Mouse (Mus musculus): Measurements from ENCODE around the gene Srp54c.
"Not testable (repeated sequence)": the region's sequence is repeated elsewhere in the genome, so short reads cannot be mapped to it uniquely, and the experiment has no call there.

Srp54c gene

DNA sequence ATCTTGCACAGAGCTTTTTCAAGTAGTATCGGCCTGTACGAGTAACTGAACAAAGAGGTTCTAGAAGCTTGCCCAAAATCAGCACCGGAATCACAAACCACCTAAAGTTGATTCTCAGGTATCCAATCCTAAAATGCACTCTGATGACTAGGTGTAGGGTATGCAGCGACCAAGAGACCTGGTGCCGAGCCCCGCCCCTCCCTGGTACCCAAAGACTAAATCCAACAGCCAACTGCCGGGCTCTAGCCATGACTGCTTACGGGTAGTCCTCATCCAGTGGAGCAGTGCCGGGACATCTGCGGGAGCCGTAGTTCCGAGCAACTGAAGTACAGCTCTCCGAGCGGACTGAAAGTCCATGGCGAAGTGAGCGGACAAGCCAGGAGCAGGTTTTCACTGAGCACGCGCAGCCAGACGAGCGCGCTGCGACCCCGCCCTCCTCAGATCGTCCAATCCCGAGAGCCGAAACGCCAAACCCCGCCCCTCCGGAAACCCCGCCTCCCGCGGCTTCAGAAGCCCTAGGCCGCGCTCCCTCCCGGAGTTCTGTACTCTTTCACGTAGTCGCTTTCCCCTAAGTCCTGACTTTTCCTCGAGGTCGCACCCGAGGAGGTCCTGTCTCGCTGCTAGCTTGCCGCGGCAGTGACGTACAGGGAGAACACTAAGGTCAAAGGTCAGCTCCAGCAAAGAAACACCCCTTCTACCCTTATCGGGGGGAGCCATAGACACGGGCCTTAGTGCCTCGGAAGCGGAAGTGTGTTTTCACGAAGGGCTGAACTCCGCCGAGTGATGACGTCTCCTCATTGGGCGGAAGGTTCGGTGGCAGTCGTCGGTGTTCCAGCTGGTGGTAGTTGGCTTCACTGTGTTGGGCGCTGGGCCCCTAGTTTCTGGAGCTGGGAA lies at the start of gene Srp54c:
Gene Srp54c (plus strand): TSS at position 543 of the 894 bp plus-strand sequence.
- in situ Hi-C loops (cut with MboI, MseI), result loop anchor here (5.0 kb wide), 1 partner anchor 73 kb away; the partner anchor contains the start of gene Srp54b (in 2 of the 2)

DNA sequence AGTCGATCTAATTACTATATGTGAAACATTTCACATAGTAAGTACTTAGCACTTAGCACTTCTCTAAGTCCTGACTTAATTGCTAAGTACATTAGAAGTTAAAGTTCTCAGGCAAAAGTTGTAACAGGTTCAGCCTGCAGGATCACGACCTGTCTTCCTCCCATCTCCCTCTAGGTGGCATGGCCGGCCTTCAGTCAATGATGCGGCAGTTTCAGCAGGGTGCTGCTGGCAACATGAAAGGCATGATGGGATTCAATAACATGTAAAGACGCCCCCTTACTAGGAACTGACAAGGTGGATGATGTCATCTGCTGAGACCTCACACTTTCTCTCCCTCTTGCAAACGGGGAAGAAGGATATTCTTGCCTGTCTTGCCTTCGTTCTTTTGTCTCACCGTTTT lies 42.3 kb upstream of the Srp54c start:
- in situ Hi-C loops (cut with MboI, MseI), result loop anchor here (10.0 to 25.0 kb wide), 3 partner anchors 213 to 425 kb away; no protein-coding TSS in a partner anchor

DNA sequence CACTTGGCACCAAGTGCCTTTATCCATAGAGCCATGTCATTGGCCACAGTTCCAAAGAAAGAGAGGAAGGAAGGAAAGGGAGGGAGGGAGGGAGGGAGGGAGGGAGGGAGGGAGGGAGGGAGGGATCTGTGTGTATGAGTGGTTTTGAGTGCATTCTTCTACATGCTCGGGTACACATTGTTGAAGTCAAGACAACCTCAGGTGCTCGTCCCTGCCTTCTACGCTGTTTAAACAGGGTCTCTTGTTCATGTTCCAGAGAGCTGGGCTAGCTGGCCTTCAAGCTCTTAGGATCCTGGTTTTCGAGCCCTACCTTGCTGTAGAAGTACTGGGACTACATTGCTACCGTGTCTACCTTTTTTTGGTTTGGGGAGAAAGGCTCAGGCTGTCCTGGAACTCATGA lies 40.8 kb upstream of the Srp54c start:
- in situ Hi-C loops (cut with MboI, MseI), result loop anchor here (10.0 to 25.0 kb wide), 3 partner anchors 214 to 427 kb away; no protein-coding TSS in a partner anchor

DNA sequence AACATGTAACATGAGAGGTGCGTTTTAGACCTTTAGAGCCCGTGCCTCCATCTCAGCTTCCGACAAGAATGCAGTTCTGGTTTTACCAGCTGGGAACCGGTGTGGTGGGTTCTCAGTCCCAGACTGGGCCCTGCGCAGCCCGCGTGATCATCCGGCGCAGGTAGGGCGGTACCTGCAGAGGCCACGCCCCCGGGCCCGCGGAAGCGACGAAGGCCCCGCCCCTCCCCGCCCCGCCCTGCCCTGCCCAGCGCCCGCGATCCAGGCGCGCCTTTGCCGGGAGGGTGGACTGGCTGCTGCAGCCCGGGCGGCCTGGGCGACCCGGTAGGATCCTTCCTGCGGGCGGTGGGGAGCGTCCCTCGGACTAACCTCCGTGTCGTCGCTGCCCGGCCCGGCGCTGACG lies 30.7 kb upstream of the Srp54c start, which contains the start of gene 1700047I17Rik2:
Gene 1700047I17Rik2 (plus strand): TSS at position 287 of the 400 bp plus-strand sequence.
- in situ Hi-C loops (cut with MboI, MseI), result loop anchor here (25.0 kb wide), 2 partner anchors 287 to 437 kb away; no protein-coding TSS in a partner anchor

DNA sequence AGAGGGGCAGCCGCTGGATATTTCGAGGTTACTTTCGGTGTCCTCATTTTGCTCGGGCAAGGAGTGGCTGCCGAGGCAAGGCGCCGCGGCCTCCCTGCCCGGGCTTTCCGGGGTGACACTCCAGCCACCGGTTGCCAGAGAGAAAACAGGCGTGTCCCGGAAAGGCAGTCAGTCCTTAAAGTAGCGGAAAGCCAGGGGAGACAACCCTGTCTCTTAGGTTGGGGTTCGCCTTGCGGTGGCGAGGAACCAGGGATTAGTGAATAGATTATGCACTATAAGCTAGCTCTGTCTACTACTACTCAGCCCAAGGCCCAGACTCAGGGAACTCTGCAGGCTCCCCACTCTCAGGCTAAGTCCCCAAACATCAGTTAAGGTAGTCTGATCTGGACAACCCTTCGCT lies 30.2 kb upstream of the Srp54c start:
- in situ Hi-C loops (cut with MboI, MseI), result loop anchor here (25.0 kb wide), 2 partner anchors 287 to 437 kb away; no protein-coding TSS in a partner anchor

DNA sequence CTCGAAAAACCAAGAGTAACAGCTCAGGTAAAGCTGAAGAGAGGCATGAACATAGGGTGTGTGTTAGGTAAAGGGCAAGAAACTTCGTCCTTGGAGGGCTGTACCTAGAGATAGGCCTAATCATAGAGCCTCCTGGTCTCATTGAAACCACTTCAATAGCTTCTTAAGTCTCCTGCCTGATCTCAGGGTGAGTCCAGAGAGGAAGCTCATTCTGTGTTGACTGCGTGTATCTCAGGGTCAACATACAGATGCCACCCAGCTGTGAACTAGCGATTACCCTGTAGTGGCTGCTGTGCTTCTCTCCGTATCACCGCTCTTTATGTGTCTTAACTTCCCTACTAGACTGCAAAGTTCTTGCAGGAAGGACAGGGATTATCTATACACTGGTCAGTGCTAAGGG lies 17.0 kb upstream of the Srp54c start:
- in situ Hi-C loops (cut with MboI, MseI), result loop anchor here (5.0 kb wide), 1 partner anchor 64 kb away; no protein-coding TSS in a partner anchor

DNA sequence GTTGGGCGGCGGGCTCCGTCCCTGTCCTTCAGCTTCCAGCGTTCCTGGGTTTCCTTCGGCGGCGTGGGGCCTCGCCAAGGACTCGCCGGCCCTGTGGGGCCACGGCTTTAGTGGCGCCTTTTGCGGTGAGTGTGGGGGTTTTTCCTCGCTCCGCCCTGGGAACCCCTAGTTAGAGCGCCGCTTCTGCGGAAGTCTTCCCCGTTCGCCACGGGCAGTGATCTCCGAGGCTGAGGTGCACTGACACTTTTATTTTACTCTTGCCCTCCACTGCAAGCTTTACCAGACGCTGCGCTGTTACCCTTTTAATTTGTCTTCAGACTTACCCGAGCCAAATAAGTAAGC lies 523 bp downstream of the Srp54c start:
- in situ Hi-C loops (cut with MboI, MseI), result loop anchor here (5.0 kb wide), 1 partner anchor 73 kb away; the partner anchor contains the start of gene Srp54b (in 2 of the 2)

DNA sequence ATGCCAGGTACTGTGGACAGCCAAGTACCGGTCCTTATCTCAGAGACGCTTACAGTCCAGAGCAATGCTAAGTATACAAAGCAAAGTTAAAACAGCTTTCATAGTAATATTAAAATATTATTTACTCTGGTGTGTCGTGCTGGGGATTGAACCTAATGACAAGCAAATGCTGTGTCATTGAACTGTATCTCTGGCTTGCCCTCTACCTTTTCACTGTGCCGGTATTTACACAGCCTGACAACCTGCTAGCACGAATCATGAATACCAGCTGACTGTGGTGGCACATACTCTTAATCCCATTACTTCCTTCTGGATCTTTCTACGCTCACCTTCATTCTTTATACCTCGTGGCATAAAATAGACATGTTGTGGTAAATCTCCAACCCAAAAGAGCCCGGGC lies 12.3 kb downstream of the Srp54c start:
- in situ Hi-C loops (cut with MboI, MseI), result not testable (repeated sequence)

DNA sequence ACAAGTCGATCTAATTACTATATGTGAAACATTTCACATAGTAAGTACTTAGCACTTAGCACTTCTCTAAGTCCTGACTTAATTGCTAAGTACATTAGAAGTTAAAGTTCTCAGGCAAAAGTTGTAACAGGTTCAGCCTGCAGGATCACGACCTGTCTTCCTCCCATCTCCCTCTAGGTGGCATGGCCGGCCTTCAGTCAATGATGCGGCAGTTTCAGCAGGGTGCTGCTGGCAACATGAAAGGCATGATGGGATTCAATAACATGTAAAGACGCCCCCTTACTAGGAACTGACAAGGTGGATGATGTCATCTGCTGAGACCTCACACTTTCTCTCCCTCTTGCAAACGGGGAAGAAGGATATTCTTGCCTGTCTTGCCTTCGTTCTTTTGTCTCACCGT lies 32.0 kb downstream of the Srp54c start:
- in situ Hi-C loops (cut with MboI, MseI), result not testable (repeated sequence)

DNA sequence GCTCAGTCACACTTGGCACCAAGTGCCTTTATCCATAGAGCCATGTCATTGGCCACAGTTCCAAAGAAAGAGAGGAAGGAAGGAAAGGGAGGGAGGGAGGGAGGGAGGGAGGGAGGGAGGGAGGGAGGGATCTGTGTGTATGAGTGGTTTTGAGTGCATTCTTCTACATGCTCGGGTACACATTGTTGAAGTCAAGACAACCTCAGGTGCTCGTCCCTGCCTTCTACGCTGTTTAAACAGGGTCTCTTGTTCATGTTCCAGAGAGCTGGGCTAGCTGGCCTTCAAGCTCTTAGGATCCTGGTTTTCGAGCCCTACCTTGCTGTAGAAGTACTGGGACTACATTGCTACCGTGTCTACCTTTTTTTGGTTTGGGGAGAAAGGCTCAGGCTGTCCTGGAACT lies 33.4 kb downstream of the Srp54c start:
- in situ Hi-C loops (cut with MboI, MseI), result not testable (repeated sequence)

DNA sequence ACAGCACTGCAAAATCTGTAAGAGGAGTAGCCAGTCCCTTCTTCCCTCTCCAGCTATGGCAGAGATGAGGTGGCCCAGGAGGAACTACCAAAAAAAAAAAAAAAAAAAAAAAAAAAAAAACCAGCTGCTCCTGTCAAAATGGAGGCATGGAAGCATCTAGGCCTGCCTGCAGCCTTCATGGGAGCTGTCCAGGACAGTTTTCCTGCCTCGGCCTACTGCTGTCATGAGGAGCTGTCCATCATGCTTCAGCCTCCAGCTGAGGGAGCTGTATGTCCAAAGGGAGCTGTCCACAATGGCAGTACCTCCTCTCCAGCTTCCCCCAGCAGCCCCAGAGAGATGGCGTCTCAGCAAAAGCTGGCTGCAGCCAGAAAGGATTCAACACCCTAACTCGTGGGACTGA lies 42.3 kb downstream of the Srp54c start:
- in situ Hi-C loops (cut with MboI, MseI), result loop anchor here in 1 of 2 experiments (5.0 kb wide), 1 partner anchor 140 kb away; no protein-coding TSS in a partner anchor

DNA sequence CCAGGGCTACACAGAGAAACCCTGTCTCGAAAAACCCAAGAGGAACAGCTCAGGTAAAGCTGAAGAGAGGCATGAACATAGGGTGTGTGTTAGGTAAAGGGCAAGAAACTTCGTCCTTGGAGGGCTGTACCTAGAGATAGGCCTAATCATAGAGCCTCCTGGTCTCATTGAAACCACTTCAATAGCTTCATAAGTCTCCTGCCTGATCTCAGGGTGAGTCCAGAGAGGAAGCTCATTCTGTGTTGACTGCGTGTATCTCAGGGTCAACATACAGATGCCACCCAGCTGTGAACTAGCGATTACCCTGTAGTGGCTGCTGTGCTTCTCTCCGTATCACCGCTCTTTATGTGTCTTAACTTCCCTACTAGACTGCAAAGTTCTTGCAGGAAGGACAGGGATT lies 47.6 kb downstream of the Srp54c start:
- in situ Hi-C loops (cut with MboI, MseI), result loop anchor here (5.0 kb wide), 1 partner anchor 65 kb away; no protein-coding TSS in a partner anchor

DNA sequence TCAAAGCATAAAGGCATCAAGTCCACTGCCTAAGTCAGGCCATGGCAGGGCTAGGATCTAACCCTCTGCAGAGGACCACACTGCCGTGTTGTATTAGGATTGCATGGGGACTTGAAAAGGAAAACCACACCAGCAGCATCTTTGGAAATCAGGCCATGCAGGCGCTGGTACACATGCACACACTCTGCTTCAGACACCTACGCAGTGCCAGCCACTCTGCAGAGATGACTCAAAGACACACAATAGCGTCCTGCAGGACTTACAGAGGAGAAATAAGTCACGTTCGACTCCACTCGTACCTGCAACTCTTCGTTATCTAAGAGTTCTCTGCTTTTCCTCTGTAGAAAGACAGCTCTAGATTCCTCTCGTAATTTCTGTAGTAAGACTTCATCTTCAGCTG lies 68.1 kb downstream of the Srp54c start:
- in situ Hi-C loops (cut with MboI, MseI), result no loop called here

DNA sequence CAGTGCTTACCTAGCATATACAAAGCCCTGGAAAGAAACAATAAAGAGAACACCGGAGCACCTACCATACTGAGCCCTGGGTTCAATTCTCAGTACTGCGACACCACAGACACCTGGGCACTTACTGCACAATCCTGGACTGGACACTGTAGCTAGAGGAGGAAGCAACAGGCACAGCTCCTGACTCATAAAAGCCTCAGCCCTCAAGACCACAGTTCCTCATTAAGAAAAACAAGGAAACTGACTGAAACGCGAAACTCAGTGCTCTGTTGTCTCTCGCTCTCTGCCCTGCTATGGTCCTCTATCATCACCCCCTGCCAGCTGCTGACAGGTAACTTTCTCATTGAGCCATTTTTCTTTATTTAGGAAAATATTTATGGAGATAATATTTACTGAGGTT lies 69.4 kb downstream of the Srp54c start, which contains the start of gene 1110008L16Rik:
Gene 1110008L16Rik (plus strand): TSS at position 242 of the 400 bp plus-strand sequence.
- in situ Hi-C loops (cut with MboI, MseI), result no loop called here

DNA sequence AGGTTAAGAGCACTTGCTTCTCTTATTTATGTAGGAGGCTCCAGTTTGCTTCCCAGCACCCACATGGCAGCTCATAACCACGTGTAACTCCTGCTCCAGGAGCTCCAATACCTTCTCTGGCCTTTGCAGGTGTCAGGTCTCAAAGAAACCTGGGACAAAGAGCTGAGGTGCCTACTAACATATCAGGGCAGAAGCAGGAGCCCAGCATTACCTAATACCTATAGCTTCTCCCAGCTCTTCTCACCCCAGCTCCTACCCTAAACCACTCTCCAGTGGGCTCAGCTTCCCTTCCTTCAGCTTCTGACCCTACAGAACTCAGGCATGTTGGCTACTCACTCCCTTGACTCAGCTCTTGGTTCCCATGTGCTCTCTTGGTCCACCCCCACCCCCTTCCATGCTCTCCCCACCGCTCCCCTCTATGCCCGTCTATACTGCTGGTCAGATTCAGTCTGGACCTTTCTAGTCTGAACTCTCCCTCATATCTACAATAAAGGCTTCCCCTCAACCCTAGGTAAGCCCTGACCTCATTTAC lies 70.9 kb downstream of the Srp54c start:
- in situ Hi-C loops (cut with MboI, MseI), result no loop called here

DNA sequence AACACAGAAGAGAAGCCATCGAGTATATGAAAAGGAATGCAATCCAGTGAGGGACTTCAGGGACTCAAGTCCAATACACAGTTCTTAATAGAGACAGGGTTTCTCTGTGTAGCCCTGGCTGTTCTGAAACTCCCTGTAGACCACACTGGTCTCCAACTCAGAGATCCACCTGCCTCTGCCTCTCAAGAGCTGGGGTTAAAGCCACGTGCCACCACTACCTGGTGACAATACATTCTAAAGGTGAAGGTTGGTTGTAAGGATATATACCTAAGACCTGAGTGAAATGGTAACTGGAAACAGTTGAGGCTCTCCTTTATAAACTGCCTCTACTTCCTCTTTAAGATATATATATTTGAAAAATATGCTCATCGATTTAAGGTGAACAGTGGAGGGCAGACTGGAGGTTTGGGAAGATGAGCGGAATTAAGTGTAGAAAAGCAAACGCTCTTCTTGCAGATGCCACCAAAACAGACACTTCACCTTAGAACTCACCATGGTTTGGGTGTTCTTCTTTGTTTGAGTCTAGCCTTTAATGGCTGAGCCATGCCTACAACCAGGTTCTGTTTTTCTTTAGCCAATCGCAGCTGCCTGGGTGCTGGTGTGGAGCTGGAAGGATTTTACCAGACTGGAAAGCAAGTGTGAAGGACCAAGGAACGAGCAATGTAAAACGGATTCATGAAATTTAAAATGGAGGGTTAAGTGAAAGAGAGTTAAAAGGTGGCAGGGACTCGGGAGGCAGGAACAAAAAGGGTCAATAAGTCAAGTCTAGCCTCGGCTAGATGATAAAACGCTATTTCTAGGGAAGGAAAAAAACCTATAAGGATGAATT lies 71.7 kb downstream of the Srp54c start:
- in situ Hi-C loops (cut with MboI, MseI), result no loop called here

DNA sequence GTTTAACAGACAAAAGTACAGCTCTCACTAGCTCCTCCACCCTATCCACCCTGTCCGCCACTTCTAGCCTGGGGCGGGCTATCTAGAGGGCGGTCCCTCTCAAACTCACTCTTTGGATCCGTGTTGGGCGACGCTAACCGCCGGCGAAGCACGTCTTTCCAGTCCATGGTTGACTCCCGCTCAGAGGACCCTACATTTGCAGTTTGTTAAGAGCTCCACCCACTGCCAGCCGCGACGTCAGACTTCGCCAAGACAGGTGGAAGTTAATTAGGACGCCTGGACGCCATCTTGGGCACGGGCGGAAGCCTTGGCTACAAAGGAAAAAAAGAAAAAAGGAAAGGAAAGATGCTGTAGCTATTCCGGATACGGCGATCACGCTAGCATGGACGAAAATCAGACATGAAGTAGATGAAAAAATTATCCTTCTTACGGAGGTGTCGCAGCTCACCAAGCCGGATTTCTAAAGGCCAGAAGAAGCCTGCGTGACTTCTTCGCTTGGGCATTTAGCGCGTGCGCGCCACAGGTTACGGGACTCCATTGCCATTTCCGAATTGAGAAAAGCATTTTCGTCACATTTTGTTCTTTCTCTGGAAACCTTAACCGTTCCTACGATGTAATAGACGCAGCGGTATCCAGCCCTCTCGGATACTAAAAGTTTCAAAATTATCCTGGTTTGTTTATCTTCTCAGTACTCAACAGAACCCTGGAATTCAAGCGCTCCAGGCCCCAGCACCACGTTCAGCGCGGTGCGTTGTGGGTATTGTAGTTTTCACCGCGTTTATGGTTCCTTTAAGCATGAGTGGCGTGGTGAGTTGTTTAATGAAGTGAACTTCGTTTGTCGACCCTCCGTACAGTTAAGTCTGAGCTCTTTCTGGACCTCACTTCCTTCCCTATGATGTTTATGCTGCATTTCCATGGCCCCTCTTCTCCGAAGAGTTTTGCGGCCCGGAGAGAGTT lies 72.8 kb downstream of the Srp54c start, which contains the start of gene Ppp2r3c:
Gene Ppp2r3c (minus strand): TSS at position 514 of the 957 bp plus-strand sequence.
- in situ Hi-C loops (cut with MboI, MseI), result no loop called here

DNA sequence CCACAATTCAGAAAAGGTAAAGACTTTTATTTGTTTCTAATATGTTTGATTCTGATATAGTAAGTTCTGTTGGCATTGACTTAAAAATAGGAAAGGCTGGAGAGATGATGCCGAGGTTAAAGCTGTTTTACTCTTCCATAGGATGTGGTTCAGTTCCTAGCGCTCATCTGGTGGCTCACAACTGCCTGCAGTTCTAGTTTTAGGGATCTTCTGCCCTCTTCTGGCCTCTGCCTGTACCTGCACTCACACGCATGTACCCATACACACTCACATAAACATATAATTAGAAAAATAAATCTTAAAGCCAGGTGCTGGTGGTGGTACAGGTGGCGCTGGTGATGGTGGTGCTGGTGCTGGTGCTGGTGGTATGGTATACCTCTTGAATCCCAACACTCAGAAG lies 76.4 kb downstream of the Srp54c start:
- in situ Hi-C loops (cut with MboI, MseI), result no loop called here

DNA sequence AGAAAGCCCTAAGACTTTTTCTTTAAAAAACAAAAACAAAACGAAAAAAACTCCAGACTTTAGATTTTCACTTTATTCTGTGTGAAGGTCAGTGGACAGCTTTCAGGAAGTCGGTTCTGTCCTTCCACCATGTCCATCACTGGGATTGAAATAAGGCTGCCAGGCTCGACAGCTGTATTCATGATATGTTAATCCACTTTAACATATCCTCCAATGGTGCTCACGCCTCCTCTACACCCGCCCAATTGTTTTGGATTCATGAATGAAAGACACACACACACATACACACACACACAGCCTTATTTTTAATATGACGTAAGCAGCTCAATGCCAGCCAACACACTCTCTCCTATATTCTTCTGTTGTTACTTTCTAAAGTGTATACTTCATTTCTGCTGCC lies 77.6 kb downstream of the Srp54c start:
- in situ Hi-C loops (cut with MboI, MseI), result no loop called here

DNA sequence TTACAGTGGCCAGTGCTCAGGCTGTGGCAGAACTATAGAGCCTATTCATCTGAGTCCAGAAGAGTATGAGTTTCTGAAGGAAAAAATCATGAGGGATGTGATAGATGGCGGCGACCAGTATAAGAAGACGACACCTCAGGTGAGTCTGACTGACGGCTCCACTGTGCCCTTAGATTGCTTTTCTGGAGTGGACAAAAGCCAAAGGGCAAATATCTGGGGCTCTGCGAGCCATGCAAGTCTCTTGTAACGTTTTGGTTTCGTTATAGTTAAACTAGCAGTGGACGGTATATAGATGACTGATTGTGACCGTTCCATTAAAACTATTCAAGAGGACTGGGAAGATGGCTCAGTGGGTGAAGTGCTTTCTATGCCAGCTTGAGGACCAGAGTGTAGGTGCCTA lies 78.8 kb downstream of the Srp54c start:
- in situ Hi-C loops (cut with MboI, MseI), result no loop called here

Measured in T-helper 17 cell (primary cell).